Mouse (Mus musculus) liver, embryonic 16.5 days (tissue): ENCODE measurements around the gene Morn2. TPM values are rescaled to one million over a fixed set of nuclear protein-coding genes. Genes with fewer than 3 reads are reported as not detected.

ENCODE experiments used
- ATAC-seq: fragments of 200-750 bp; cut with Nextera tagmentation; 2 replicates; pipeline ENCODE4 v1.8.0; 2017; ENCODE audit warnings: low read depth, mild to moderate bottlenecking, moderate number of reproducible peaks, moderate library complexity
- H3K27ac ChIP-seq: fragments of 300-500 bp; sonication (generic); 2 replicates; pipeline ENCODE4 v1.5.1; 2014; ENCODE audit warnings: mild to moderate bottlenecking, low read length
- H3K27me3 ChIP-seq: fragments of 300-500 bp; sonication (generic); 2 replicates; pipeline ENCODE4 v1.6.1; 2014; ENCODE audit warnings: low read depth, low read length, mixed read lengths; ENCODE audit not compliant: control insufficient read depth, insufficient read depth
- H3K36me3 ChIP-seq: fragments of 300-500 bp; sonication (generic); 2 replicates; pipeline ENCODE4 v1.6.1; 2014; ENCODE audit warnings: mild to moderate bottlenecking; ENCODE audit not compliant: control insufficient read depth, insufficient read depth
- H3K4me1 ChIP-seq: fragments of 300-500 bp; sonication (generic); 2 replicates; pipeline ENCODE4 v1.6.1; 2014; ENCODE audit warnings: low read depth, low read length, mixed read lengths; ENCODE audit not compliant: control insufficient read depth
- H3K4me2 ChIP-seq: fragments of 300-500 bp; sonication (generic); 2 replicates; pipeline ENCODE4 v1.6.1; 2014; ENCODE audit warnings: low read depth, low read length, mixed read lengths
- H3K4me3 ChIP-seq: fragments of 300-500 bp; sonication (generic); 2 replicates; pipeline ENCODE4 v1.5.1; 2014; ENCODE audit warnings: low read depth, mild to moderate bottlenecking, low read length
- H3K9ac ChIP-seq: fragments of 300-500 bp; sonication (generic); 2 replicates; pipeline ENCODE4 v1.6.1; 2014; ENCODE audit warnings: low read depth, low read length
- H3K9me3 ChIP-seq: fragments of 300-500 bp; sonication (generic); replicated peaks from 2 replicates; pipeline ENCODE4 v1.6.1; 2016; ENCODE audit warnings: low read length; ENCODE audit not compliant: control insufficient read depth
- WGBS: fragments of 180-500 bp; shearing (Covaris S2); extraction: QIAGEN DNeasy Blood & Tissue Kit; methylation state at CpG from one replicate; pipeline ENCODE4 v1.1.7; 2014; ENCODE audit not compliant: insufficient replicate concordance; 5-methylcytosine and 5-hydroxymethylcytosine counted together
- polyA plus RNA-seq: library from polyadenylated mRNA; unstranded; fragments of >200 nt; fragmentation: Nextera tagmentation; extraction: Ambion mirVana; gene quantifications from 2 replicates; pipeline ENCODE4 v1.2.1, GENCODE M21; 2015

Morn2 gene
- polyA plus RNA-seq, 1 experiment from 2014 or later = 6.4 TPM

DNA sequence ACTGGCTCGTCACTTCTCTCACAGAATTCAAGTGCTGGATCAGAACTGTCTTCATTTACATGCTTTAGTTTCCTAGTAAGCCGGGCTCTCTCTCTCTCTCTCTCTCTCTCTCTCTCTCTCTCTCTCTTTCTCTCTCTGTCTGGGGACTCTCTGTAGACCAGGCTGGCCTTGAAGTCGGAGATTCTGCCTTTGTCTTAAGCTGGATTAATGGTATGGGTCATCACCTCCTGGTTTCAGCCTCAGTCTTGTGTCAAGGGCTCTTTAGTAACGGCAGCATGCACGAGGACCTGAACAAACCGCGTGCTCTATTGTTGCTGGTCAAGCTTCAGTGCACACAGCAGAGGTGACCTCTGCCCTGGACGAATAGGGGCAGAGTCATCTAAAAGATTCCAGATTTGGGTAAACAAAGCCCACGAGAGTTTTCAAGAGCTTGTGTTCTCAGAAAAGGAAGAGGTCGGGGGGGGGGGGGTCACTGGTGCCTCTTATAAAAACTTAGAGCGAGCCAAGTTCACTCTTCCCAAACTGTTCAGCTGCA lies 56.7 kb downstream of the Morn2 start:
- no peak overlapping the region for H3K9ac ChIP-seq
- H3K4me2 ChIP-seq = no peak overlapping the region
- no peak overlapping the region for H3K4me3 ChIP-seq
- no peaks in the 10 kb centered on the region for H3K36me3 ChIP-seq
- ATAC-seq = no peak
- H3K4me1 ChIP-seq = no peaks in the 10 kb centered on the region
- no peak overlapping the region for H3K27ac ChIP-seq
- no peaks in the 10 kb centered on the region for H3K9me3 ChIP-seq
- no peaks in the 10 kb centered on the region for H3K27me3 ChIP-seq
- WGBS = 57% methylated on average over 11 of the region's 11 CpGs

Other genes with a start within 250 kb of the Morn2 start
- 17.2 and 17.7 TPM in 2 replicates for gene Hnrnpll, start 227.9 kb upstream of the Morn2 start, polyA plus RNA-seq
- 40.1 and 42.9 TPM in 2 replicates for gene Galm, start 162.7 kb upstream of the Morn2 start, polyA plus RNA-seq
- gene Srsf7, start 82.9 kb upstream of the Morn2 start, polyA plus RNA-seq = 178 and 195 TPM in 2 replicates
- not detected in 2 replicates for gene Ttc39d, start 82.7 kb upstream of the Morn2 start, polyA plus RNA-seq
- 21.3 and 25.3 TPM in 2 replicates for gene Gemin6, start 65.8 kb upstream of the Morn2 start, polyA plus RNA-seq
- gene Dhx57, start 273 bp downstream of the Morn2 start, polyA plus RNA-seq = 3.8 and 4.8 TPM in 2 replicates
- 0.23 and 0.32 TPM in 2 replicates for gene Arhgef33, start 17.2 kb downstream of the Morn2 start, polyA plus RNA-seq
- gene Gm10190, start 83.3 kb downstream of the Morn2 start, polyA plus RNA-seq = not detected in 2 replicates
- gene Sos1, start 190.2 kb downstream of the Morn2 start, polyA plus RNA-seq = 0.76 and 0.85 TPM in 2 replicates